Mouse (Mus musculus): ENCODE results near the gene Nln. TPM values are rescaled to one million over a fixed set of nuclear protein-coding genes. Genes with fewer than 3 reads are reported as not detected.

Gene Nln
- polyA plus RNA-seq, 1 experiment: 2.6 TPM

DNA sequence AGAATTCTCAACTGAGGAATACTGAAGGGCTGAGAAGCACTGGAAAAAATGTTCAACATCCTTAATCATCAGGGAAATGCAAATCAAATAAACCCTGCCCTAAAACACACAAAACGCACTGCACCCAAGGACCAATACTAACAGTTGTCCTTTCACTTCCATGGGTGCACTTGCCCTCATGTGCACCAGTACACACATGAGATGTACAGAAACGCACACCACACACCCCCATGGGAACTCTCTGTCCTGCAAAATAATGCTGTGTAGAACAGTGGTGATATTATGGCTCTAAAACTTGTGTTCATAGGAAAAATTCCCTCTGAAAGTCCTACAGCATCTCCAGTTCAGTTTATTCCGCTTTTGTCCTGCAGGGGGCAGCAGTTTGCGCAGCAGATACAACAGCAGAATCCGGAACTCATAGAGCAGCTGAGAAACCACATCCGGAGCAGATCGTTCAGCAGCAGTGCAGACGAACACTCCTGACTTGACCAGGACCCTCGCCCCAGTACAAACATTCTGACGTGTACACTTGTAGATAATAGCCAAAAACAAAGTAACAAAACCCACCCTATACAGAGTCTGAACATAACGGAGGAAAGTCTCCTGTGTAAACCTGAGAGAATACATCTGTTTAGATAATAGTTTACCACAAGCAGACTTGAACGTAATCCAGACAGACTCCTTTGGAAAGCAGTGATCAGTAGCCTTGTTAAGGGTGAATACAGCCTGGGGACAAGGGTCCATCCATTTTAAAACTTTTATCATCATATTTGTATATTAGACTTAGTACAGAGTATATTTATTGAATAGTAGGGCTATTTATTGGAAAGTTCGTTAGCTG, 30.2 kb upstream of the Nln start:
- H3K27ac ChIP-seq (ENCODE audit: control insufficient read depth, insufficient read depth, low read length): no peak overlapping the region
- peaks cover 17% of the 10 kb centered on the region for H3K36me3 ChIP-seq (ENCODE audit: control insufficient read depth, insufficient read depth, low read length)
- 0 out of 2 replicates have a peak, but pooled peaks cover 2% of the 10 kb centered on the region for H3K4me1 ChIP-seq (replicated peaks; ENCODE audit: control insufficient read depth, insufficient read depth, low read length)
- TF ChIP-seq POLR2A (IDR thresholded peaks at IDR 0.05; ENCODE audit: control insufficient read depth, extremely low read depth, insufficient read depth, low read length, poor library complexity) (no peak), CTCF (IDR thresholded peaks at IDR 0.05; ENCODE audit: borderline replicate concordance, control insufficient read depth, extremely low read depth, insufficient read depth, low read length, poor library complexity) (peak; percentile 70; the same call in 1 of the 2 replicates)
- no peak overlapping the region for H3K4me3 ChIP-seq (ENCODE audit: control insufficient read depth, insufficient read depth, low read length)
- no peaks in the 10 kb centered on the region for H3K27me3 ChIP-seq (ENCODE audit: control insufficient read depth, insufficient read depth, low read length)
- WGBS: 29% methylated on average over 13 of the region's 13 CpGs
- DNase-seq: peak; percentile 86

DNA sequence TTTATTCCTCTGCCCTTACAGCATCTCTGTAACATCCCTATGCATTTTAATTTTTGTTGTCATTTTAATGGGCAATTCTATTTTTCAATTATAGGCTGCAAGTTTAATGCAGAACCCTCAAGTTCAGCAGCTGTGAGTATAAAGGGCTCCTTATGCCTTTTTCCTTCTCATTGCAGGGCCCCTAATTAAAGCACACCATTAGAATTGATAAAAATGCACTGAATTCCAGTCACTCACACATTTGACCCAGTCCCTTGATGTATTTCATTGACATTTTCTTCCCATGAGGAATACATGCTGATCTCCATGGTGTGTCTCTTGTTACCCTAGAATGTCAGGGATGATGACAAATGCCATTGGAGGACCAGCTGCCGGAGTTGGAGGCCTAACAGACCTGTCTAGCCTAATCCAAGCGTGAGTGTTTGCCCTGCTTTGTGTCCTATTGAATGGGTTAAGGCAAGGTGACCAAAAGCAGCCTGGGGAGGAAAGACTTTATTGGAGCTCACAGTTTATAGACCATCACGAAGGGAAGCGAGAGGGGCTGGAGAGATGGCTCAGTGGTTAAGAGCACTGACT, 25.2 kb upstream of the Nln start:
- DNase-seq: no peak
- TF ChIP-seq CTCF (IDR thresholded peaks at IDR 0.05; ENCODE audit: borderline replicate concordance, control insufficient read depth, extremely low read depth, insufficient read depth, low read length, poor library complexity) (no peak), POLR2A (IDR thresholded peaks at IDR 0.05; ENCODE audit: control insufficient read depth, extremely low read depth, insufficient read depth, low read length, poor library complexity) (no peak)
- Histone ChIP-seq H3K4me3 (ENCODE audit: control insufficient read depth, insufficient read depth, low read length) (no peak overlapping the region), H3K36me3 (ENCODE audit: control insufficient read depth, insufficient read depth, low read length) (no peaks in the 10 kb centered on the region), H3K27ac (ENCODE audit: control insufficient read depth, insufficient read depth, low read length) (no peak overlapping the region), H3K4me1 (replicated peaks; ENCODE audit: control insufficient read depth, insufficient read depth, low read length) (no peaks in the 10 kb centered on the region), H3K27me3 (ENCODE audit: control insufficient read depth, insufficient read depth, low read length) (no peaks in the 10 kb centered on the region)
- WGBS: 98% methylated on average over 4 of the region's 4 CpGs

DNA sequence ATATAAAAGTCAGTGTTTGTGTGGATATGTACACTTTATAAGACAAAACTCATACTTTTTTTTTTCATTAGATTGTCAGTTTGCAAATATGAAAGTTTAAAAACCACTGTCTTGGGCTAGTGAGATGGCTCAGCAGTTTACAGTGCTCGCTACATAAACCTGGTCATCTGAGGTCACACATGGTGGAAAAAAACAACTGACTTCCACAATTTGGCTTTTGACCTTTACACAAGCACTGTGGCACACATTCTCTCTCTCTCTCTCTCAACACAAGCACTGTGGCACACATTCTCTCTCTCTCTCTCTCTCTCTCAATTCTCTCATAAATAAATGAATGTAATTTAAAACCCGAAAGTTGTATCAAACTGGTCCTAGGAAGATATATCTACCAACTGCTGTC, 23.1 kb upstream of the Nln start:
- DNase-seq: no peak
- Histone ChIP-seq H3K27me3 (ENCODE audit: control insufficient read depth, insufficient read depth, low read length) (no peaks in the 10 kb centered on the region), H3K36me3 (ENCODE audit: control insufficient read depth, insufficient read depth, low read length) (no peaks in the 10 kb centered on the region), H3K4me1 (replicated peaks; ENCODE audit: control insufficient read depth, insufficient read depth, low read length) (no peaks in the 10 kb centered on the region), H3K4me3 (ENCODE audit: control insufficient read depth, insufficient read depth, low read length) (no peak overlapping the region), H3K27ac (ENCODE audit: control insufficient read depth, insufficient read depth, low read length) (no peak overlapping the region)
- 93% methylated on average over 2 of the region's 2 CpGs for WGBS
- TF ChIP-seq POLR2A (IDR thresholded peaks at IDR 0.05; ENCODE audit: control insufficient read depth, extremely low read depth, insufficient read depth, low read length, poor library complexity) (no peak), CTCF (IDR thresholded peaks at IDR 0.05; ENCODE audit: borderline replicate concordance, control insufficient read depth, extremely low read depth, insufficient read depth, low read length, poor library complexity) (no peak)

DNA sequence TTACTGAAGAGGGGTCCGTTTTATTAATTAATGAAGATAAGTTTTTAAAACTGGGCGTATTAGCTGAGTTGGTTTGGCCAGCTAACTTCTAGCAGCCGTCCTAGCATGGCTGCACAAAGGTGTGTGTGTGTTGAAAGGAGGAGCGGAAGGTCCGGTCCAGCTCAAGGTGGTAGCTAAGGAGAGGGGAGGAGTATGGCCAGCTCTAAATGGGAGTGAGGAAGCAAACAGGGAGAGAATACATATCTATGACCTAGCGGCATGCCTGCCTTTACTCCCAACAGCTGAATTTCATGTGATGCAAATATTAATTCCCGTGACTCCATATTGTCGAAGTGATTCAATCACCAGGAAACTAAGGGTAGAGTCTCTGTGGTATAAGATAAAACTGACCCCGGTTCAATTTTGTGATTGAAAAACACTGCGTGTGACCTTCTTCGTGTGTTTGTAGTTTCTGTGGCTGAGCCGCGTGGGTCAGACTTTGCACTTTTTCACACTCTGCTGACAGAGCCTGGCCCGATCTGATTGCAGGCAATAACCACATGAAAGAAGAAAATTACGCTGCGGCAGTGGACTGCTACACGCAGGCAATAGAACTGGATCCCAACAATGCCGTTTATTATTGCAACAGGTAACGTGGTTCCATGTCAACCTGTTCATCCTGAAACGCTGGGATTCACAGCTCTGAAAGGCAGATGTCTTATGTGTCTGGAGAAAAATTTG, 14.4 kb upstream of the Nln start:
- no peak overlapping the region for H3K4me3 ChIP-seq (ENCODE audit: control insufficient read depth, insufficient read depth, low read length)
- TF ChIP-seq CTCF (IDR thresholded peaks at IDR 0.05; ENCODE audit: borderline replicate concordance, control insufficient read depth, extremely low read depth, insufficient read depth, low read length, poor library complexity): no peak
- TF ChIP-seq POLR2A (IDR thresholded peaks at IDR 0.05; ENCODE audit: control insufficient read depth, extremely low read depth, insufficient read depth, low read length, poor library complexity): no peak
- WGBS: 76% methylated on average over 20 of the region's 20 CpGs

DNA sequence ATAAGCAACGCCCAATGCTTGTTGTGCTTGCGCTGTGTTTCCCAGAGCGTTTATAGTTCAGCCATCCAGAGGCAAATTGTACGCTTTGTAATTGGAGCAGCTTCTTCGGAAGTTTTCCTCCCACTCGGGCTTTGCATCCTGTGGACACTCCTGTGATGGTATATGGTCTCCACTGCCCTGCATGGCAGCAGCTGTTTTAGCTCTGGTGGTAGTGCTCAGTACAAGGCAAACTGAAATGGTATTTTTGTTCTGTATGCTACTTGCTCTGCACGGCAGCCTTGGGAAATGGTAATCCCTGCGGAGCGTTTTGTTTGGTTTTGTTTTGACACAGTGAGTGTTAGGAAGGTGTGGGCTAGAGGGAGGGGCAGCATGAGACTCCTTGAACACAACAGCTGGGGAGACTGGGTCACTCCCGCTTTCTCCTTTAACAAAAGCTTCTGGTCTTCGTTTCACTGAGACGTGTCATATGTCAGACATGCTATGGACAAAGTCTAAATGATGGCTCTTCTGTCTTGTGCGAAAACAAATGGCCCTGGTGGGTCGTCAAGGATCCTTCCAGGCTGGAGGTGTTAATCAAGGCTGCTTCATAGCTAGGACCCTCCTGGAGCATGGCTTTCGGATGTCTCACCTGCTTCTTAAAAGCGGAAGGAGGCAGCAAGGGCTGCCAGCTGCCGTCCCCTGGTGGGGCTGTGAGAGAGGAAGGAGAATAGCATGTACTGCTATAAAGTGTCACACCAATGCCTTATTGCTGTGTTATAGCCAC, 12.8 kb upstream of the Nln start:
- Histone ChIP-seq H3K4me1 (replicated peaks; ENCODE audit: control insufficient read depth, insufficient read depth, low read length) (no peaks in the 10 kb centered on the region), H3K27ac (ENCODE audit: control insufficient read depth, insufficient read depth, low read length) (no peak overlapping the region), H3K4me3 (ENCODE audit: control insufficient read depth, insufficient read depth, low read length) (no peak overlapping the region), H3K27me3 (ENCODE audit: control insufficient read depth, insufficient read depth, low read length) (no peaks in the 10 kb centered on the region), H3K36me3 (ENCODE audit: control insufficient read depth, insufficient read depth, low read length) (no peaks in the 10 kb centered on the region)
- 89% methylated on average over 17 of the region's 17 CpGs for WGBS
- no peak for DNase-seq
- no peak for TF ChIP-seq CTCF (IDR thresholded peaks at IDR 0.05; ENCODE audit: borderline replicate concordance, control insufficient read depth, extremely low read depth, insufficient read depth, low read length, poor library complexity)
- TF ChIP-seq POLR2A (IDR thresholded peaks at IDR 0.05; ENCODE audit: control insufficient read depth, extremely low read depth, insufficient read depth, low read length, poor library complexity): no peak

More for the DNA sequence above, 14.4 kb upstream of the Nln start:
- DNase-seq: no peak
- H3K4me1 ChIP-seq (replicated peaks; ENCODE audit: control insufficient read depth, insufficient read depth, low read length): no peaks in the 10 kb centered on the region
- no peaks in the 10 kb centered on the region for H3K27me3 ChIP-seq (ENCODE audit: control insufficient read depth, insufficient read depth, low read length)
- no peak overlapping the region for H3K27ac ChIP-seq (ENCODE audit: control insufficient read depth, insufficient read depth, low read length)
- H3K36me3 ChIP-seq (ENCODE audit: control insufficient read depth, insufficient read depth, low read length): no peaks in the 10 kb centered on the region

DNA sequence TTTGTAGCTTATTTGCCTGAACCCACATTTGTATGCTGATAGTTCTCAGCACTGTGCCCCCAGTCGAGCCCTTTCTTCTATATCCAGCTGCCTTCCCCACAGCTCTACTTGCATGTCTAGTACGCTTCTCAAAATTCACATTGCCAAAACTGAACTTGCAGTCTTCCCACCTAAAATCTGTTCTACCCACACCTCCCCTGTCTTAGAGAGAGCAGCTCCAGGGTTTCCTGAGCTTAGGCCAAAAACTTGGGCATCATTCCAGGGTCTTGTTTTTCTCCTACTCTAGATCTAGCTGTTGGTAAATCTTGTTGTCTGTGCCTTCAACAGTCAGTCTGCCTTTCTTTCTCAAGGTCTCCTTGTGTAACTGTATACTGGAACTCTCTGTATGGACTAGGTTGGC, 5.4 kb upstream of the Nln start:
- no peaks in the 10 kb centered on the region for H3K36me3 ChIP-seq (ENCODE audit: control insufficient read depth, insufficient read depth, low read length)
- no peaks in the 10 kb centered on the region for H3K27me3 ChIP-seq (ENCODE audit: control insufficient read depth, insufficient read depth, low read length)
- H3K4me3 ChIP-seq (ENCODE audit: control insufficient read depth, insufficient read depth, low read length): no peak overlapping the region
- no peak overlapping the region for H3K27ac ChIP-seq (ENCODE audit: control insufficient read depth, insufficient read depth, low read length)
- WGBS: 94% methylated on average over 2 of the region's 2 CpGs
- no peak for DNase-seq
- TF ChIP-seq CTCF (IDR thresholded peaks at IDR 0.05; ENCODE audit: borderline replicate concordance, control insufficient read depth, extremely low read depth, insufficient read depth, low read length, poor library complexity) (no peak), POLR2A (IDR thresholded peaks at IDR 0.05; ENCODE audit: control insufficient read depth, extremely low read depth, insufficient read depth, low read length, poor library complexity) (no peak)
- H3K4me1 ChIP-seq (replicated peaks; ENCODE audit: control insufficient read depth, insufficient read depth, low read length): peaks cover 9% of the 10 kb centered on the region

Data from thymus, adult 2 months (tissue).